Mouse (Mus musculus) neural tube, embryonic 14.5 days (tissue): Measurements from ENCODE around the gene Sppl3. TPM values are rescaled to one million over a fixed set of nuclear protein-coding genes. Genes with fewer than 3 reads are reported as not detected.

Experiments used
- ATAC-seq: fragments of 200-750 bp; cut with Nextera tagmentation; 2 replicates; pipeline ENCODE4 v1.8.0; 2017; ENCODE audit warnings: low read depth, mild to moderate bottlenecking, moderate TSS enrichment, moderate library complexity
- H3K27ac ChIP-seq: fragments of 300-500 bp; sonication (generic); 2 replicates; pipeline ENCODE4 v1.5.1; 2014; ENCODE audit warnings: low read depth, mild to moderate bottlenecking, control low read depth, low read length, moderate library complexity, mixed read lengths
- H3K27me3 ChIP-seq: fragments of 300-500 bp; sonication (generic); 2 replicates; pipeline ENCODE4 v1.6.1; 2014; ENCODE audit warnings: low read length; ENCODE audit not compliant: control insufficient read depth, insufficient read depth
- H3K36me3 ChIP-seq: fragments of 300-500 bp; sonication (generic); 2 replicates; pipeline ENCODE4 v1.6.1; 2014; ENCODE audit warnings: low read length, mixed read lengths; ENCODE audit not compliant: control insufficient read depth, insufficient read depth
- H3K4me1 ChIP-seq: fragments of 300-500 bp; sonication (generic); 2 replicates; pipeline ENCODE4 v1.6.1; 2014; ENCODE audit warnings: low read length; ENCODE audit not compliant: control insufficient read depth, insufficient read depth
- H3K4me2 ChIP-seq: fragments of 300-500 bp; sonication (generic); 2 replicates; pipeline ENCODE4 v1.6.1; 2014; ENCODE audit warnings: mild to moderate bottlenecking, low read depth, low read length, control low read depth
- H3K4me3 ChIP-seq: fragments of 300-500 bp; sonication (generic); 2 replicates; pipeline ENCODE4 v1.5.1; 2014; ENCODE audit warnings: low read depth, low read length, control low read depth, mixed read lengths
- H3K9ac ChIP-seq: fragments of 300-500 bp; sonication (generic); replicated peaks from 2 replicates; pipeline ENCODE4 v1.6.1; 2014; ENCODE audit warnings: low read depth, mild to moderate bottlenecking, control low read depth, low read length, mixed read lengths
- H3K9me3 ChIP-seq: fragments of 300-500 bp; sonication (generic); 2 replicates; pipeline ENCODE4 v1.6.1; 2016; ENCODE audit warnings: low read length; ENCODE audit not compliant: control insufficient read depth
- WGBS: fragments of 180-500 bp; shearing (Covaris S2); extraction: QIAGEN DNeasy Blood & Tissue Kit; methylation state at CpG from one replicate; pipeline ENCODE4 v1.1.7; 2014; 5-methylcytosine and 5-hydroxymethylcytosine counted together
- polyA plus RNA-seq: library from polyadenylated mRNA; unstranded; fragments of >200 nt; fragmentation: Nextera tagmentation; extraction: Ambion mirVana; gene quantifications from 2 replicates; pipeline ENCODE4 v1.2.1, GENCODE M21; 2014

The Sppl3 gene
- polyA plus RNA-seq, 1 experiment from 2014 or later, result 32.7 TPM

- 0 out of 2 replicates have a peak, but pooled peaks cover 6% of the 10 kb centered on the region for H3K4me1 ChIP-seq
- no peak overlapping the region for H3K9ac ChIP-seq
- no peak for ATAC-seq
- H3K4me3 ChIP-seq, result no peak overlapping the region
- no peaks in the 10 kb centered on the region for H3K9me3 ChIP-seq
- H3K4me2 ChIP-seq, result no peak overlapping the region
- no peak overlapping the region for H3K27ac ChIP-seq
- no peaks in the 10 kb centered on the region for H3K36me3 ChIP-seq
- no peaks in the 10 kb centered on the region for H3K27me3 ChIP-seq
- 99% methylated on average over 4 of the region's 4 CpGs for WGBS
Observed at GRCm38 (mm10) chr5:115057153-115057552, 46.2 kb downstream of the Sppl3 start.

- 90% methylated on average over 7 of the region's 7 CpGs for WGBS
- H3K9ac ChIP-seq, result no peak overlapping the region
- no peaks in the 10 kb centered on the region for H3K36me3 ChIP-seq
- ATAC-seq, result no peak
- H3K27ac ChIP-seq, result no peak overlapping the region
- H3K4me1 ChIP-seq, result no peaks in the 10 kb centered on the region
- no peaks in the 10 kb centered on the region for H3K27me3 ChIP-seq
- no peak overlapping the region for H3K4me3 ChIP-seq
- H3K9me3 ChIP-seq, result no peaks in the 10 kb centered on the region
- no peak overlapping the region for H3K4me2 ChIP-seq
Observed at GRCm38 (mm10) chr5:115058584-115059297, 47.8 kb downstream of the Sppl3 start.

- Histone ChIP-seq H3K9me3 (no peaks in the 10 kb centered on the region), H3K36me3 (no peaks in the 10 kb centered on the region), H3K4me2 (no peak overlapping the region), H3K4me1 (no peaks in the 10 kb centered on the region), H3K9ac (no peak overlapping the region), H3K4me3 (no peak overlapping the region), H3K27me3 (no peaks in the 10 kb centered on the region), H3K27ac (no peak overlapping the region)
- ATAC-seq, result no peak
- WGBS, result 93% methylated on average over 8 of the region's 8 CpGs
Observed at GRCm38 (mm10) chr5:115060067-115060695, 49.2 kb downstream of the Sppl3 start.

- no peaks in the 10 kb centered on the region for H3K9me3 ChIP-seq
- no peak overlapping the region for H3K4me3 ChIP-seq
- no peaks in the 10 kb centered on the region for H3K36me3 ChIP-seq
- no peak overlapping the region for H3K4me2 ChIP-seq
- H3K27ac ChIP-seq, result no peak overlapping the region
- no peak overlapping the region for H3K9ac ChIP-seq
- no peaks in the 10 kb centered on the region for H3K27me3 ChIP-seq
- no peaks in the 10 kb centered on the region for H3K4me1 ChIP-seq
- 86% methylated on average over 3 of the region's 3 CpGs for WGBS
- no peak for ATAC-seq
Observed at GRCm38 (mm10) chr5:115060977-115061376, 50.0 kb downstream of the Sppl3 start.

- Histone ChIP-seq H3K9me3 (no peaks in the 10 kb centered on the region), H3K27me3 (no peaks in the 10 kb centered on the region), H3K9ac (no peak overlapping the region), H3K4me1 (no peaks in the 10 kb centered on the region), H3K4me3 (no peak overlapping the region), H3K27ac (no peak overlapping the region), H3K36me3 (no peaks in the 10 kb centered on the region), H3K4me2 (no peak overlapping the region)
- ATAC-seq, result no peak
- 85% methylated on average over 1 of the region's 1 CpGs for WGBS
Observed at GRCm38 (mm10) chr5:115062566-115062965, 51.6 kb downstream of the Sppl3 start.

GRCm38 (mm10) chr5:115063391-115063790 lies 52.5 kb downstream of the Sppl3 start:
- Histone ChIP-seq H3K27ac (no peak overlapping the region), H3K9me3 (no peaks in the 10 kb centered on the region), H3K36me3 (no peaks in the 10 kb centered on the region), H3K4me2 (no peak overlapping the region), H3K4me3 (no peak overlapping the region), H3K4me1 (no peaks in the 10 kb centered on the region), H3K27me3 (no peaks in the 10 kb centered on the region), H3K9ac (no peak overlapping the region)
- 82% methylated on average over 7 of the region's 7 CpGs for WGBS
- ATAC-seq, result no peak

GRCm38 (mm10) chr5:115066245-115066644 lies 55.3 kb downstream of the Sppl3 start:
- 90% methylated on average over 4 of the region's 4 CpGs for WGBS
- Histone ChIP-seq H3K9me3 (no peaks in the 10 kb centered on the region), H3K4me2 (no peak overlapping the region), H3K36me3 (no peaks in the 10 kb centered on the region), H3K27ac (no peak overlapping the region), H3K4me1 (no peaks in the 10 kb centered on the region), H3K9ac (no peak overlapping the region), H3K27me3 (no peaks in the 10 kb centered on the region), H3K4me3 (no peak overlapping the region)
- no peak for ATAC-seq

- no peaks in the 10 kb centered on the region for H3K27me3 ChIP-seq
- WGBS, result 90% methylated on average over 11 of the region's 11 CpGs
- H3K9me3 ChIP-seq, result no peaks in the 10 kb centered on the region
- no peak overlapping the region for H3K4me2 ChIP-seq
- no peaks in the 10 kb centered on the region for H3K36me3 ChIP-seq
- no peak overlapping the region for H3K4me3 ChIP-seq
- H3K4me1 ChIP-seq, result no peaks in the 10 kb centered on the region
- H3K9ac ChIP-seq, result no peak overlapping the region
- ATAC-seq, result no peak
- no peak overlapping the region for H3K27ac ChIP-seq
Observed at GRCm38 (mm10) chr5:115068671-115069421, 57.9 kb downstream of the Sppl3 start.

GRCm38 (mm10) chr5:115069611-115070010 lies 58.7 kb downstream of the Sppl3 start:
- WGBS, result 90% methylated on average over 3 of the region's 3 CpGs

More at GRCm38 (mm10) chr5:115069611-115070010, 58.7 kb downstream of the Sppl3 start:
- no peak for ATAC-seq
- Histone ChIP-seq H3K9ac (no peak overlapping the region), H3K9me3 (no peaks in the 10 kb centered on the region), H3K4me2 (no peak overlapping the region), H3K36me3 (no peaks in the 10 kb centered on the region), H3K4me3 (no peak overlapping the region), H3K27ac (no peak overlapping the region), H3K27me3 (no peaks in the 10 kb centered on the region), H3K4me1 (no peaks in the 10 kb centered on the region)
